Mouse (Mus musculus) cerebellum, postnatal 36 days (tissue): ENCODE results near the gene Tesk2.
"Not testable (repeated sequence)": the region's sequence is repeated elsewhere in the genome, so short reads cannot be mapped to it uniquely, and the experiment has no call there.

Experiments used
- DNase-seq, 2 experiments: peaks; one replicate each; pipeline ENCODE4 v3.0.0; 2021 to 2022; ENCODE audit warnings: mixed read lengths in 2 of 2

Tesk2 gene

GRCm38 (mm10) chr4:116796442-116797110 is 75.8 kb downstream of the Tesk2 start:
- no peak for DNase-seq

- DNase-seq, result no peak
Observed at GRCm38 (mm10) chr4:116799901-116800300, 79.2 kb downstream of the Tesk2 start.

DNA sequence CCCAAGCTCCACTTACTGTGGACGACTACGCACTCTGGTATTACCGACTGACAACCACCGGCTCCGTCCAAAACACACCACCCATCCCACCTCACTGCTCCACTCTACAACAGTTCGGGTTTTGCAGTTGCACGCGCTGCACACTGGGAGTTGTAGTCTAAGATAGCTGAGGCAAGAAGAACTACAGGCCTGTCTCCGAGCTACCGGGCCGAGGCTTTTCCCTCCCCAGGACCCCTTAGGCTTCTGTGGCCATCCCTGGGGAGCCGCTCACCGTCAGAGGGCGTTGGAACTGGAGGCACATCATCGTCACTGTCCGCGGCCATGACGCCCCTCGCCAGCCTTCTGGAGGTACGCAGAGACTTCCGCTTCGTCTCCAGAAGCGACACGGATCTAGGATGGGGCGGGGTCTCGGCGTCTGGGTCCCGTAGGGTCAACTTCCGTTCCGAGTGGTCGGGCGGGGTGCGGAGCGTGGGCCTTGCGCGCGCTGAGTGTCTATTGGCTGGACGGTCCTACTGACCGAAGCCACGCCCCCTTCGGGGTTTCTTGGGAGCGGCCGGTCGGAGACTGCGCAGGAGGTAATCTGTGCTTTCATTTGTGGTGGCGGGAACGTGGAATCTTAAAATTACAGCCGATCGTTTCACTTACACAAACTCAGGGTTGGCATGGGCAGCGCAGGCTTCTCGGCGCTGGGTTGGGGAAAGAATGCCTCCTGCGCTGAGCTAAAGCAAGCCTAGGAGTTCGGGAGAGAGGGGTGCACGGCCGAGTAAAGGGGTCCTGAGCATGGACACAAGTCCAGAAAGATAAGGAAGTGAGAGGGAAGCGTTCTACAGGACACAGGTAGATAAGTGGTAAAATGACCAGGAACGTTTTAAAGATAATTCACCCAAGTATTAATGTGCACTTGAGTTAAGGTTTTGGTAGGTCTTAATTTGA is 86.7 kb downstream of the Tesk2 start, which contains the start of the genes Toe1 and Mutyh:
TSS of gene Toe1 (minus strand) at position 444 of the 933 bp plus-strand sequence.
TSS of gene Mutyh (plus strand) at position 527 of the 933 bp plus-strand sequence.
- peak; percentile 89 to 95 for DNase-seq

- no peak for DNase-seq
Observed at GRCm38 (mm10) chr4:116811012-116811411, 90.3 kb downstream of the Tesk2 start.

- DNase-seq, result no peak
Observed at GRCm38 (mm10) chr4:116815276-116815675, 94.5 kb downstream of the Tesk2 start.

GRCm38 (mm10) chr4:116817486-116817885 is 96.7 kb downstream of the Tesk2 start:
- peak; percentile 61 to 69 for DNase-seq

DNA sequence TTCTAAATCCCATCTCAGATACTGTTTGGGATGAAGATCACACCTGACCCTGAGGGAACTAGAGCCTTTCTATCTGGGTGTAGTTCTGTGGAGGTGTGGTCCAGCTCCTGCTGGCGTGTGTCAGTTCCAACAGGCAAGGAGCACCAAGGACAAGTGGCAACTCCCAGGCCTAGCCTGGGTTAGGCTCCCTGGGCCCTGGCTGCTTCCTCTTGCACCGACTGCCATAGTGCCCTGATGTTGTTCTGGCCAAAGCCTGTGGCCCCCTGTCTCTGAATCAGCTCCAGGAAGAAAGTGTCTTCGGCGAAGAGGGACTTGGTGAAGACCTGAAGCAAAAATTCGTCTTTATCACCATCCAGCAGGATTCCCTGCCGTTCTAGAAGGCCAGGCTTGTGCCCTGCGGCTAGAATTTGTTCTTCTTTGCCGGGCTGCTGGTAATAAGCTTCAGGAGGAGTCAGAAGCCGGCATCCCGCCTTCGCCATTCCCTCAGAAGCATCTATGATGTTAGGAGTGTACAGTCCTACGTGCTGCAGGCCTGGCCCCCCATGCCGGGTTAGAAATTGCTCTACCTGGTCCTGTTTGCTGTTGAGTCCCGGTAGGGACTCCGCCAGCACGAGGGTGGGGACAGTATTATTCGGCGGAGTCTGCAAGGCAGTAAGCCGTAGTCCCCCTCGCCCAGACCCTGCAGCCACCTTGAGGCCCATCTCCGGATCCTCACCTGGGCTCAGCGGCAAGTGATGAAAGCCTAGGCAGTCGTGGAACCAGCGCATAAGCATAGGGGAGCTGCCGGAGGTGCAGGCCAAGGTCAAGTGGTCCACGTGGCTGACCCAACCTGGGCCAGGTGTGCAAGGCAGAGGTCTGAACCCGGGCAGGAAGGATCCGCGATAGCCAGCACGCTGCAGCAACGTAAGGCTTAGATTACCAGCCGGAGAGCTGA is 99.5 kb downstream of the Tesk2 start:
- DNase-seq, result no peak

DNA sequence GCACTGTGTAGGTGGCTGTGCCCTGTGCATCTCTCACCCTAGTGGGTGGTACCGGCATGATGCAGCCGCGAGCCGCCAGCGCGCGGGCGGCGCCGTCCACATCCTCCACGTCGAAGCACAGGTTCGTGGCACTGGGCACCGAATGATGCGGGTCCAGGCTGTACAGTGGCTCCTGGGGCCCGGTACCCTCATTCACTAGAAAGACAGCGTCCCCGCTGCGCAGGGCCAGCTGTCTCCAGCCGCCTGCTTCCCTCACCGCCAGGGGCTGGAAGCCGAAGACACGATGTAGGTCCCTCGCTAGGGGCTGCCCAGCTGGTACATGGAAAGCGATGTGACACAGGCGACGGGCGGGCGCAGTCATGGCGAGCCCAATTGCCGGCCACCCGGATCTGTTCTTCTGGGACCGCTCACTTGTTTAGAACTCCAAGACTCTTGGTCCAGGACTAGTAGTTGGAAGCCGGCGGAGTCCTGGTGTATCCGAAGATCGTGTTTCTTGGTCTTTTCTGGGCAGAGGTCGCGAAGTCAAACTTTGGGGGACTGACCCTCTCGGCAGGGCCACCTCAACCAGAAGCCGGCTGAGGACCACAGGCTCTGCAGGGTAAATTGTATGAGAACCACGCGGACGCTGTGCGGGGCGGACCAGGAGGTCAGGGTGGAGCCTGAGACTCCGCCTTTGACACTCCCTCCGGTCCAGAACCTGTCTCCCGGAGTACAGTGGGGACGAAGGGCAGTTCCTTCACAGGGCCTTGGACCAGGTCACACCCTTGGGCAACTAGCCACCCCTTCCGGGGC is 100.3 kb downstream of the Tesk2 start:
- DNase-seq, result peak; percentile 65 to 68

- no peak for DNase-seq
Observed at GRCm38 (mm10) chr4:116821694-116822016, 100.9 kb downstream of the Tesk2 start, which contains the start of gene Hpdl. Gene Hpdl, minus strand, starts transcription at chr4:116821707.

- DNase-seq, result peak; percentile 79 to 81
Observed at GRCm38 (mm10) chr4:116824541-116825004, 103.8 kb downstream of the Tesk2 start.

- DNase-seq, result peak in 1 of 2 experiments; percentile 46
Observed at GRCm38 (mm10) chr4:116827819-116828218, 107.1 kb downstream of the Tesk2 start.

- no peak for DNase-seq
Observed at GRCm38 (mm10) chr4:116829364-116830069, 108.8 kb downstream of the Tesk2 start.

- DNase-seq, result no peak
Observed at GRCm38 (mm10) chr4:116830070-116830368, 109.3 kb downstream of the Tesk2 start.

GRCm38 (mm10) chr4:116838999-116839398 is 118.3 kb downstream of the Tesk2 start:
- no peak for DNase-seq

- DNase-seq, result not testable (repeated sequence)
Observed at GRCm38 (mm10) chr4:116840096-116840495, 119.3 kb downstream of the Tesk2 start.

GRCm38 (mm10) chr4:116840841-116841240 is 120.1 kb downstream of the Tesk2 start:
- no peak for DNase-seq

GRCm38 (mm10) chr4:116844324-116844723 is 123.6 kb downstream of the Tesk2 start:
- DNase-seq, result no peak

DNA sequence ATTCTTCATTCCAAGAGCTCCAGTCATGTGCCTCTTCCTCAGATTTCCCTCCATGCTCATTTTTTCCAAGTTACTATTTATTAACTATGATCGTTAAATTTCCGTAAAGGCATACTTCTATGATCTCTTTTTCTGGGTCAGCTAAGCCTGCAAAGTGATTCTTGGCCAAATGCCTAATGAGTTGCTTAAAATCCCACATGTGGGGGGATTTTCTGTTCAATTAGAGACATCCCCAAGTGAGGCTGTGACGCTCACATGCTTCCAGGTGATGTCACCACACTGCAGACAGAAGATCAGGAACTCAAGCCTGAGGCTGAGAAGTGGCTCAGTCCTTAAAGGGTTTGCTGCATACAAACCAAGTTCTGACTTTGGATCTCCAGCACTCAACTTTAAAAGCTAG is 129.2 kb downstream of the Tesk2 start:
- no peak for DNase-seq

GRCm38 (mm10) chr4:116854286-116854685 is 133.5 kb downstream of the Tesk2 start:
- DNase-seq, result no peak
